Mouse (Mus musculus) liver, adult (tissue): ENCODE data around the gene Stab1.

Experiments
- GATA4 ChIP-seq: IDR thresholded peaks from 2 replicates; pipeline ENCODE4 v1.6.1; 2014; ENCODE audit warnings: mild to moderate bottlenecking, low read length; ENCODE audit not compliant: insufficient replicate concordance

Stab1 gene

GRCm38 (mm10) chr14:31168425-31168824 lies at the start of gene Stab1:
Gene Stab1, minus strand, starts transcription at chr14:31168641.
- TF ChIP-seq GATA4, result peak; percentile 99; the same call in 1 of the 2 replicates

GRCm38 (mm10) chr14:31217666-31218065 lies 49.2 kb upstream of the Stab1 start, which contains the start of gene Sema3g:
Gene Sema3g, plus strand, starts transcription at chr14:31217860.
- TF ChIP-seq GATA4, result no peak

GRCm38 (mm10) chr14:31216846-31217245 lies 48.4 kb upstream of the Stab1 start, which contains the start of gene Nisch:
Gene Nisch, minus strand, starts transcription at chr14:31216946.
- no peak for TF ChIP-seq GATA4

GRCm38 (mm10) chr14:31215157-31216002 lies 46.9 kb upstream of the Stab1 start:
- no peak for TF ChIP-seq GATA4

- no peak for TF ChIP-seq GATA4
Observed at GRCm38 (mm10) chr14:31214684-31215083, 46.2 kb upstream of the Stab1 start.

- TF ChIP-seq GATA4, result no peak
Observed at GRCm38 (mm10) chr14:31213868-31214267, 45.4 kb upstream of the Stab1 start.

- no peak for TF ChIP-seq GATA4
Observed at GRCm38 (mm10) chr14:31212499-31212898, 44.1 kb upstream of the Stab1 start.

- TF ChIP-seq GATA4, result no peak
Observed at GRCm38 (mm10) chr14:31211854-31212253, 43.4 kb upstream of the Stab1 start.

GRCm38 (mm10) chr14:31209133-31209557 lies 40.7 kb upstream of the Stab1 start:
- TF ChIP-seq GATA4, result no peak

GRCm38 (mm10) chr14:31208084-31208483 lies 39.6 kb upstream of the Stab1 start, which contains the start of gene Tnnc1:
Gene Tnnc1, plus strand, starts transcription at chr14:31208312.
- no peak for TF ChIP-seq GATA4

GRCm38 (mm10) chr14:31207070-31207830 lies 38.8 kb upstream of the Stab1 start:
- no peak for TF ChIP-seq GATA4

- TF ChIP-seq GATA4, result no peak
Observed at GRCm38 (mm10) chr14:31206472-31206981, 38.1 kb upstream of the Stab1 start.

- no peak for TF ChIP-seq GATA4
Observed at GRCm38 (mm10) chr14:31205562-31206467, 37.4 kb upstream of the Stab1 start.

GRCm38 (mm10) chr14:31205244-31205561 lies 36.8 kb upstream of the Stab1 start:
- no peak for TF ChIP-seq GATA4

- TF ChIP-seq GATA4, result no peak
Observed at GRCm38 (mm10) chr14:31204844-31205243, 36.4 kb upstream of the Stab1 start.
